Mouse (Mus musculus) lung, embryonic 15.5 days (tissue): Measurements from ENCODE around the gene Hoxa1. TPM values are rescaled to one million over a fixed set of nuclear protein-coding genes. Genes with fewer than 3 reads are reported as not detected.

Experiments
- ATAC-seq: fragments of 200-750 bp; cut with Nextera tagmentation; 2 replicates; pipeline ENCODE4 v1.8.0; 2017; ENCODE audit warnings: moderate number of reproducible peaks, borderline replicate concordance; ENCODE audit not compliant: low FRiP score, low TSS enrichment; ENCODE audit errors: extremely low read depth
- H3K27ac ChIP-seq: fragments of 300-500 bp; sonication (generic); 2 replicates; pipeline ENCODE4 v1.5.1; 2015; ENCODE audit warnings: moderate library complexity, mild to moderate bottlenecking, inconsistent platforms
- H3K27me3 ChIP-seq: fragments of 300-500 bp; sonication (generic); 2 replicates; pipeline ENCODE4 v1.6.1; 2015; ENCODE audit warnings: inconsistent platforms
- H3K36me3 ChIP-seq: fragments of 300-500 bp; sonication (generic); 2 replicates; pipeline ENCODE4 v1.6.1; 2015; ENCODE audit warnings: inconsistent platforms
- H3K4me1 ChIP-seq: fragments of 300-500 bp; sonication (generic); 2 replicates; pipeline ENCODE4 v1.6.1; 2015; ENCODE audit warnings: inconsistent platforms
- H3K4me2 ChIP-seq: fragments of 300-500 bp; sonication (generic); 2 replicates; pipeline ENCODE4 v1.6.1; 2015; ENCODE audit warnings: inconsistent platforms, mild to moderate bottlenecking, moderate library complexity
- H3K4me3 ChIP-seq: fragments of 300-500 bp; sonication (generic); 2 replicates; pipeline ENCODE4 v1.5.1; 2015; ENCODE audit warnings: mild to moderate bottlenecking, inconsistent platforms
- H3K9ac ChIP-seq: fragments of 300-500 bp; sonication (generic); 2 replicates; pipeline ENCODE4 v1.6.1; 2015; ENCODE audit warnings: inconsistent platforms
- H3K9me3 ChIP-seq: fragments of 300-500 bp; sonication (generic); 2 replicates; pipeline ENCODE4 v1.6.1; 2016; ENCODE audit warnings: inconsistent platforms
- WGBS: fragments of 180-500 bp; shearing (Covaris S2); methylation state at CpG from one replicate; pipeline ENCODE4 v1.1.7; 2015; 5-methylcytosine and 5-hydroxymethylcytosine counted together
- polyA plus RNA-seq: library from polyadenylated mRNA; unstranded; fragments of >200 nt; fragmentation: Nextera tagmentation; extraction: Ambion mirVana; gene quantifications from 2 replicates; pipeline ENCODE4 v1.2.1, GENCODE M21; 2015

Gene Hoxa1
- polyA plus RNA-seq, 1 experiment from 2014 or later = 1.3 TPM

- H3K36me3 ChIP-seq = no peaks in the 10 kb centered on the region
- peaks cover 30% of the 10 kb centered on the region for H3K4me1 ChIP-seq
- peaks cover 79% of the 10 kb centered on the region for H3K27me3 ChIP-seq
- peak within 1 kb of the TSS; percentile 98 for H3K27ac ChIP-seq
- H3K4me2 ChIP-seq = peak within 1 kb of the TSS; percentile 90
- under 1% methylated on average over 36 of the region's 36 CpGs for WGBS
- ATAC-seq = peak; percentile 20; the same call in 1 of the 2 replicates
- H3K9me3 ChIP-seq = no peaks in the 10 kb centered on the region
- peak within 1 kb of the TSS; percentile 67 for H3K4me3 ChIP-seq
- H3K9ac ChIP-seq = peak within 1 kb of the TSS; percentile 63
These were observed 19.1 kb upstream of the Hoxa1 start, which contains the start of gene 5730596B20Rik for GRCm38 (mm10) chr6:52177061-52177735. 5730596B20Rik (plus strand) TSS chr6:52177498.

GRCm38 (mm10) chr6:52176391-52176790, 18.3 kb upstream of the Hoxa1 start:
- no peak for ATAC-seq
- Histone ChIP-seq H3K4me2 (peak overlapping the region; percentile 90), H3K4me1 (peaks cover 30% of the 10 kb centered on the region), H3K4me3 (peak overlapping the region; percentile 67), H3K9me3 (no peaks in the 10 kb centered on the region), H3K9ac (peak overlapping the region; percentile 63), H3K36me3 (no peaks in the 10 kb centered on the region), H3K27ac (peak overlapping the region; percentile 98), H3K27me3 (peaks cover 79% of the 10 kb centered on the region)
- WGBS = under 1% methylated on average over 6 of the region's 6 CpGs

GRCm38 (mm10) chr6:52175864-52176263, 17.7 kb upstream of the Hoxa1 start:
- Histone ChIP-seq H3K4me2 (peak overlapping the region; percentile 90), H3K36me3 (no peaks in the 10 kb centered on the region), H3K9me3 (no peaks in the 10 kb centered on the region), H3K27ac (peak overlapping the region; percentile 98), H3K9ac (peak overlapping the region; percentile 63), H3K27me3 (peaks cover 79% of the 10 kb centered on the region), H3K4me1 (peaks cover 30% of the 10 kb centered on the region), H3K4me3 (peak overlapping the region; percentile 67)
- WGBS = under 1% methylated on average over 13 of the region's 35 CpGs
- ATAC-seq = peak; percentile 36; the same call in 1 of the 2 replicates

- Histone ChIP-seq H3K27me3 (peaks cover 79% of the 10 kb centered on the region), H3K9ac (peak overlapping the region; percentile 63), H3K27ac (peak overlapping the region; percentile 98), H3K4me1 (peaks cover 30% of the 10 kb centered on the region), H3K9me3 (no peaks in the 10 kb centered on the region), H3K4me2 (peak overlapping the region; percentile 90), H3K4me3 (peak overlapping the region; percentile 67), H3K36me3 (no peaks in the 10 kb centered on the region)
- under 1% methylated on average over 35 of the region's 41 CpGs for WGBS
- peak; percentile 39; the same call in 1 of the 2 replicates for ATAC-seq
These were observed 17.0 kb upstream of the Hoxa1 start for GRCm38 (mm10) chr6:52174968-52175751.

GRCm38 (mm10) chr6:52173648-52174047, 15.5 kb upstream of the Hoxa1 start:
- peak overlapping the region; percentile 95 for H3K27ac ChIP-seq

GRCm38 (mm10) chr6:52172501-52172900, 14.4 kb upstream of the Hoxa1 start:
- Histone ChIP-seq H3K27ac (peak overlapping the region; percentile 95), H3K9ac (peak overlapping the region; percentile 53), H3K9me3 (no peaks in the 10 kb centered on the region), H3K4me3 (peak overlapping the region; percentile 40), H3K27me3 (peaks cover 80% of the 10 kb centered on the region), H3K36me3 (no peaks in the 10 kb centered on the region), H3K4me1 (peaks cover 35% of the 10 kb centered on the region), H3K4me2 (peak overlapping the region; percentile 90)
- WGBS = 0% methylated on average over 35 of the region's 35 CpGs
- peak; percentile 81 for ATAC-seq

More at GRCm38 (mm10) chr6:52173648-52174047, 15.5 kb upstream of the Hoxa1 start:
- no peak for ATAC-seq
- Histone ChIP-seq H3K9ac (peak overlapping the region; percentile 53), H3K9me3 (no peaks in the 10 kb centered on the region), H3K36me3 (no peaks in the 10 kb centered on the region), H3K27me3 (peaks cover 78% of the 10 kb centered on the region), H3K4me2 (peak overlapping the region; percentile 90), H3K4me1 (peaks cover 35% of the 10 kb centered on the region), H3K4me3 (peak overlapping the region; percentile 40)
- WGBS = 2% methylated on average over 4 of the region's 4 CpGs

GRCm38 (mm10) chr6:52171938-52172337, 13.8 kb upstream of the Hoxa1 start:
- ATAC-seq = no peak
- H3K36me3 ChIP-seq = no peaks in the 10 kb centered on the region
- 13% methylated on average over 7 of the region's 7 CpGs for WGBS
- H3K4me2 ChIP-seq = peak overlapping the region; percentile 90
- peaks cover 35% of the 10 kb centered on the region for H3K4me1 ChIP-seq
- H3K4me3 ChIP-seq = peak overlapping the region; percentile 40
- H3K27ac ChIP-seq = peak overlapping the region; percentile 95
- peak overlapping the region; percentile 53 for H3K9ac ChIP-seq
- peaks cover 76% of the 10 kb centered on the region for H3K27me3 ChIP-seq
- H3K9me3 ChIP-seq = no peaks in the 10 kb centered on the region

GRCm38 (mm10) chr6:52171331-52171730, 13.2 kb upstream of the Hoxa1 start:
- peak overlapping the region; percentile 95 for H3K27ac ChIP-seq
- no peak overlapping the region for H3K4me3 ChIP-seq

GRCm38 (mm10) chr6:52170898-52171223, 12.7 kb upstream of the Hoxa1 start:
- Histone ChIP-seq H3K27me3 (peaks cover 74% of the 10 kb centered on the region), H3K9me3 (no peaks in the 10 kb centered on the region), H3K9ac (peak overlapping the region; percentile 44), H3K36me3 (no peaks in the 10 kb centered on the region), H3K4me3 (peak overlapping the region; percentile 29), H3K4me2 (peak overlapping the region; percentile 90), H3K4me1 (peaks cover 37% of the 10 kb centered on the region), H3K27ac (peak overlapping the region; percentile 95)
- no peak for ATAC-seq
- 18% methylated on average over 5 of the region's 5 CpGs for WGBS

More at GRCm38 (mm10) chr6:52171331-52171730, 13.2 kb upstream of the Hoxa1 start:
- no peaks in the 10 kb centered on the region for H3K9me3 ChIP-seq
- no peak for ATAC-seq
- 6% methylated on average over 4 of the region's 4 CpGs for WGBS
- H3K4me1 ChIP-seq = peaks cover 35% of the 10 kb centered on the region
- no peak overlapping the region for H3K9ac ChIP-seq
- H3K36me3 ChIP-seq = no peaks in the 10 kb centered on the region
- H3K4me2 ChIP-seq = peak overlapping the region; percentile 90
- H3K27me3 ChIP-seq = peaks cover 77% of the 10 kb centered on the region

- Histone ChIP-seq H3K4me1 (peaks cover 39% of the 10 kb centered on the region), H3K4me3 (peak overlapping the region; percentile 29), H3K36me3 (no peaks in the 10 kb centered on the region), H3K9me3 (no peaks in the 10 kb centered on the region), H3K4me2 (peak overlapping the region; percentile 90), H3K27me3 (peaks cover 76% of the 10 kb centered on the region), H3K27ac (peak overlapping the region; percentile 95), H3K9ac (peak overlapping the region; percentile 44)
- 4% methylated on average over 40 of the region's 40 CpGs for WGBS
- ATAC-seq = peak; percentile 37; the same call in 1 of the 2 replicates
These were observed 12.2 kb upstream of the Hoxa1 start for GRCm38 (mm10) chr6:52170166-52170897.

- Histone ChIP-seq H3K27me3 (peaks cover 73% of the 10 kb centered on the region), H3K27ac (peak overlapping the region; percentile 95), H3K4me2 (peak overlapping the region; percentile 90), H3K4me3 (peak overlapping the region; percentile 29), H3K4me1 (peaks cover 42% of the 10 kb centered on the region), H3K9me3 (no peaks in the 10 kb centered on the region), H3K36me3 (no peaks in the 10 kb centered on the region), H3K9ac (peak overlapping the region; percentile 44)
- 11% methylated on average over 16 of the region's 16 CpGs for WGBS
- ATAC-seq = no peak
These were observed 11.5 kb upstream of the Hoxa1 start for GRCm38 (mm10) chr6:52169499-52170165.
